Mouse (Mus musculus) G1E (cell line): Measurements from ENCODE around the gene Tspan5.

ENCODE experiments used
- CTCF ChIP-seq: IDR thresholded peaks from 2 replicates; pipeline ENCODE4 v1.5.1; 2012; ENCODE audit warnings: low read depth, low read length, inconsistent platforms, mixed read lengths
- GATA1 ChIP-seq: IDR thresholded peaks from 2 replicates; pipeline ENCODE4 v1.6.1; 2012; ENCODE audit warnings: borderline replicate concordance, low read length, inconsistent platforms, mixed read lengths

GRCm38 (mm10) chr3:138747035-138747434 lies 5.0 kb downstream of the Tspan5 start:
- TF ChIP-seq CTCF, result no peak
- no peak for TF ChIP-seq GATA1
